Mouse (Mus musculus): ENCODE data around the gene Epb42. TPM values are rescaled to one million over a fixed set of nuclear protein-coding genes. Genes with fewer than 3 reads are reported as not detected.
"Not testable (repeated sequence)": the region's sequence is repeated elsewhere in the genome, so short reads cannot be mapped to it uniquely, and the experiment has no call there.

The Epb42 gene
- polyA plus RNA-seq, 1 experiment from 2014 or later = 12.2 TPM

DNA sequence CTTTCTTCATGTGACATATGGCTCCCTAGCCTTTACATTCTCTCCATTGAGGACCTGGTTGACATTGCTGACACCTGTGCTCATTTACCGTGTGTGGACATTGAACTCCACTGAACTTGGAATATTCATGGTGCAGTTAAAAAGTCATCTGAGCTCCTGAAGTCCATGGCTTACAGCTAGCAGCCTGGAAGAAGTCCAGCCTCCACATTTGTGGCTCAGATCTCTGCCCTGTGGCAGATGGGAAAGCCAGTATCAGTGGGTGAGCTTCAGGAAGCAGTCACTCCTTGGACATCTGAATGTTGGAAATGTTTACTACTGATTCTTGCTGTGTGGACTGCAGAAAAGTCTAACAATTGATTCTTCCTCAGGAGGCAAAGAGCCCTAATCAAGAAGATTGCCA, 29.9 kb downstream of the Epb42 start:
- WGBS = 81% methylated on average over 1 of the region's 1 CpGs
- no peak overlapping the region for H3K4me2 ChIP-seq

DNA sequence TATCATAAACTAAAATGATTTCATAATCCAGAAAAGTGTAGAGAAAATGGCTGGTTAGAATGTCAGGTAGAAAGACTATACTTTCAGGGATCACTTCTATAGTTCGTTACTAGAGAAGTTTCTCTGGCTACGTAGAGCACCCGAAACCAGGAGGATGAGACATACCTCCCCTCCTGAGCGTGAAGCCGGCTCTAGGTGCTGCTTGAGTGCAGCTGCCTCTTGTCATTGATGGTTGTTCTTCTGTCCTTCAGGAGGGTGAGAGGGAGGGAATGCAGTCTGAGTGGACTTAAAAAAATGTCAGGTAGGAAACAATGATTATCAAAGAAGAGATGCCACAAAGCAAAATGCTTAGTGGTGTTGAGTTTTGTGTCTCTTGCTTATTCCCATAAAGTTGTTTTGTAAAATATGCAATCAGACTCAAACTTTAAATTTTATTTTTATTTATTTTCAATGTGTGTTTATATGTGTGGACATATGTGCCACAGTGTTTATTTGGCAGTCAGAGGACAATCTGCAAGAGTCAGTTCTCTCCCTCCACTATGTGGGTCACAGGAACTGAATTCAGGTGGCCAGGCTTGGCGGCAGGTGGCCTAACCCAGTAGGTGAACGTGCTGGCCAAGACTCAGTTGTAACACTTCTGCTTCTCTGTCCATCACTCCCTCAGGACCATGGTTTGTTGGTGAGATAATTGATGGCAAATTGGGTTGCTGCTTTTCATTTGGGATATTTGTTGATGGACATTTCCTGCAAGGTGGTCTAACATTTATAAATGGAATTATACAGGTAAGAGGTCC, 32.7 kb downstream of the Epb42 start:
- H3K36me3 ChIP-seq = no peaks in the 10 kb centered on the region
- WGBS = 84% methylated on average over 7 of the region's 7 CpGs
- no peak overlapping the region for H3K9ac ChIP-seq
- H3K4me3 ChIP-seq (replicated peaks) = no peak overlapping the region
- H3K4me2 ChIP-seq = no peak overlapping the region
- H3K4me1 ChIP-seq = peaks cover 5% of the 10 kb centered on the region
- H3K9me3 ChIP-seq = no peaks in the 10 kb centered on the region
- no peak for ATAC-seq (ENCODE audit: insufficient read depth, low FRiP score, low read depth)
- H3K27me3 ChIP-seq (replicated peaks) = no peaks in the 10 kb centered on the region
- no peak overlapping the region for H3K27ac ChIP-seq

More for the DNA sequence above, 29.9 kb downstream of the Epb42 start:
- H3K4me3 ChIP-seq (replicated peaks) = no peak overlapping the region
- H3K27me3 ChIP-seq (replicated peaks) = no peaks in the 10 kb centered on the region
- no peaks in the 10 kb centered on the region for H3K9me3 ChIP-seq
- H3K36me3 ChIP-seq = no peaks in the 10 kb centered on the region
- no peak overlapping the region for H3K27ac ChIP-seq
- H3K9ac ChIP-seq = no peak overlapping the region
- ATAC-seq (ENCODE audit: insufficient read depth, low FRiP score, low read depth) = no peak
- H3K4me1 ChIP-seq = peaks cover 7% of the 10 kb centered on the region

DNA sequence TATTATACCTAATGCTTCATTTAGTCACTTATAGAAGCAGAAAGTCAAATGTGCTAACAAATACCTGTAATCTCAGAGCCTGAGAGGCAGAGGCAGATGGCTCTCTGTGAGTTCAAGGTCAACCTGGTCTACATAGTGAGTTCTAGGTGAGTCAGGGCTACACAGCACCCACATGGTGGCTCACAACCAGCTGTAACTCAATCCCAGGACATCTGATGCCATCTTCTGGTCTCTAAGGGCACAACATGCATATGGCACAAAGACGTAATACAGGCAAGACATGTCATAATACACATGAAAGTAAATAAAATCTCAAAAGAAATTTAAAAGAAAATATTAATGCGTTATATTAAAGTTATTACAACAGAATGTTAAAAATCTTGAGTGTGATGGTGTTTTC, 33.3 kb downstream of the Epb42 start:
- Histone ChIP-seq H3K9me3 (no peaks in the 10 kb centered on the region), H3K9ac (no peak overlapping the region), H3K36me3 (no peaks in the 10 kb centered on the region), H3K4me1 (no peaks in the 10 kb centered on the region), H3K27me3 (replicated peaks) (no peaks in the 10 kb centered on the region), H3K27ac (no peak overlapping the region), H3K4me2 (no peak overlapping the region), H3K4me3 (replicated peaks) (no peak overlapping the region)
- 68% methylated on average over 2 of the region's 2 CpGs for WGBS
- ATAC-seq (ENCODE audit: insufficient read depth, low FRiP score, low read depth) = no peak

DNA sequence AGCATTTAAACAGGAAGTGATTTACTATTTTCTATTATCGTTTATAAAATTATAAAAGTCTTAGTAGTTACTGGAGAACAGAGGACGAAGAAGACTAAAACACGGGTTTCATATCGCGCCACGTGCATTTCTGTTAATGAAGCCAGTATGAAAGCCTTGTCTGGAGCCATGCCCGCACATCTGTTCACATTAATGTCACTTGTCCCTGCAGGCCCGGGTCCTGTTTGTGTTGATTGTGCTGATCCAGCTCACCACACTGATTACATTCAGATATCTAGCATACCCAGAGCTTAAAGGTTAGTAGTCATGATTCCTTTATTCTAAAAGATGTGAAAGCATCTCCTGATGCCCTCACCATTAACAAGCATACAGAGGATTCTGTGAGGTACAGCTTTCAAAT, 38.0 kb downstream of the Epb42 start:
- ATAC-seq (ENCODE audit: insufficient read depth, low FRiP score, low read depth) = no peak
- Histone ChIP-seq H3K4me3 (replicated peaks) (no peak overlapping the region), H3K36me3 (no peaks in the 10 kb centered on the region), H3K9me3 (no peaks in the 10 kb centered on the region), H3K4me1 (no peaks in the 10 kb centered on the region), H3K9ac (no peak overlapping the region), H3K27ac (no peak overlapping the region), H3K27me3 (replicated peaks) (no peaks in the 10 kb centered on the region), H3K4me2 (no peak overlapping the region)
- 83% methylated on average over 8 of the region's 8 CpGs for WGBS

DNA sequence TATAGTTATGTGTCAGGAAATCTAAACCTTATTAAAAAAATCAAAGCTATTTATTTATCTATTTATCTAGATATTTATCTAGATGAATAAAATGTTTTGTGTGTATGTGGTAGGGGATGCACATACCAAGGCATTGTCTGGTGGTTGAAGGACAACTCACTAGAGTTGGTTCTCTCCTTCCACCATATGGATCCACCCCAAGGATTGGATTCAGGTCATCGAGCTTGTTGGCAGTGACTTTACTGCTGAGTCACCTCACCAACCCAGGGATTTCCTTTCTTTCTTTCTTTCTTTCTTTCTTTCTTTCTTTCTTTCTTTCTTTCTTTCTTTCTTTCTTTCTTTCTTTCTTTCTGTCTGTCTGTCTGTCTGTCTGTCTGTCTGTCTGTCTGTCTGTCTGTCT, 40.3 kb downstream of the Epb42 start:
- not testable (repeated sequence) for H3K9ac ChIP-seq; H3K4me3 ChIP-seq (replicated peaks); H3K4me2 ChIP-seq; H3K27ac ChIP-seq; H3K27me3 ChIP-seq (replicated peaks); H3K36me3 ChIP-seq; H3K9me3 ChIP-seq; ATAC-seq (ENCODE audit: insufficient read depth, low FRiP score, low read depth); H3K4me1 ChIP-seq
- WGBS = 71% methylated on average over 1 of the region's 1 CpGs

DNA sequence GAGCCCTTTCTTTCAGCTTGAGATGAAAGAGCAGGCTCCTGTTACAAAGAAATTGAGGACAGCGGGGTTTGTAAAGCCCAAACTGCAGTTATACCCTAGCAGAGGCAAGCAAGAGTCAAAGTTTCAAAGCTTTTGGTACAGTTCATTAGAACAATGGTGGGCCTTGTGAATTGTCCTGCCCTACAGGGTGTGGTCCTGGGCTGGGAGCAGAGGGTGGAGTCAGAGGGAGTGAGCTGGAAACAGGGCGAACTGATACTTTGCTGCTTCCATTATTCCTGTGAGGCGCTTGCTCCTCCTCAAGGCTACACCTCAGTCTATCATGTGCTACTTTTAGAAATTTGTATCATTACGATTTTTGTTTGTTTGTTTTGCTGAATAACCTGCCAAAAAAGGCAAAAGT, 45.7 kb downstream of the Epb42 start:
- H3K9ac ChIP-seq = no peak overlapping the region
- ATAC-seq (ENCODE audit: insufficient read depth, low FRiP score, low read depth) = no peak
- H3K36me3 ChIP-seq = no peaks in the 10 kb centered on the region
- H3K9me3 ChIP-seq = no peaks in the 10 kb centered on the region
- WGBS = 66% methylated on average over 4 of the region's 4 CpGs
- H3K27ac ChIP-seq = no peak overlapping the region
- H3K4me1 ChIP-seq = no peaks in the 10 kb centered on the region
- no peak overlapping the region for H3K4me2 ChIP-seq
- H3K27me3 ChIP-seq (replicated peaks) = no peaks in the 10 kb centered on the region
- no peak overlapping the region for H3K4me3 ChIP-seq (replicated peaks)

DNA sequence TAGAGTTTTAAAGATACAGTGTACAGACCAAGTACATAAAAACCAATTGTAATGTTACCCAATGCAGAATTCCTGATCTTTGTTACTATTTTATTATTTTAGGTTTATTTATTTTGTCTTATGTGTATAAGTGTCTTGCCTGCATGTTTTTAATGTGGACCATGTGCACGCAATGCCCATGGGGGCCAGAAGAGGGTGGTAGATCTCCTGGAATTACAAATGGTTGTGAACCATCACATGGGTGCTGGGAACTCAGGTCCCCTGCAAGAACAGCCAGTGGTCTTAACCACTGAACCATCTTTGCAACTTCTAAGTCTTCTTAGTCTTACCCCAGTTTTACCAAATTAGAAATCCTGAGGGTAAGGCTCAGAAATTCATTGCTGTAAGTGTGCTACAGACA, 51.6 kb downstream of the Epb42 start:
- Histone ChIP-seq H3K9me3 (no peaks in the 10 kb centered on the region), H3K27ac (no peak overlapping the region), H3K36me3 (no peaks in the 10 kb centered on the region), H3K9ac (no peak overlapping the region), H3K27me3 (replicated peaks) (no peaks in the 10 kb centered on the region), H3K4me3 (replicated peaks) (no peak overlapping the region), H3K4me1 (no peaks in the 10 kb centered on the region), H3K4me2 (no peak overlapping the region)
- no peak for ATAC-seq (ENCODE audit: insufficient read depth, low FRiP score, low read depth)
- WGBS = 95% methylated on average over 1 of the region's 1 CpGs

DNA sequence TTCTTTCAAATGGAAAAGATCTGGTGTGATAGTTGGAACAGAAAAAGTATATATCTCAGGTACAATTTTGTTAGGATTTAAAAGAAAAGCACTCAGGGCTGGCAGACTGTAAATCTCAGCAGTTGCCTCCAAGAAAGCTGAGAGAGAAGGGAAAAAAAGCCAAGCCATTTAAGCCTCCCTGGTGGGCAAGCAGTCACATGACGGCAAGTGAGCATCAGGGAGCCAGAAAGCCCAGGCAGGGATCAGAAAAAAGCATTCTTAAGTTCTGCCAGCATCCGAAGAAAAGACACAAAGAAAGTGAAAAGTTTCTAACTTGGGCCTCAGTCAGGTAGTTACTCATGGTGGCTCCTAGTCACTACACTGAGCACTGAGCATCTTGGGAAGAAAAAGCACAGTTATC, 53.3 kb downstream of the Epb42 start:
- Histone ChIP-seq H3K27me3 (replicated peaks) (no peaks in the 10 kb centered on the region), H3K27ac (no peak overlapping the region), H3K9me3 (no peaks in the 10 kb centered on the region), H3K36me3 (no peaks in the 10 kb centered on the region), H3K9ac (no peak overlapping the region), H3K4me2 (no peak overlapping the region), H3K4me3 (replicated peaks) (no peak overlapping the region), H3K4me1 (no peaks in the 10 kb centered on the region)
- WGBS = 44% methylated on average over 2 of the region's 2 CpGs
- ATAC-seq (ENCODE audit: insufficient read depth, low FRiP score, low read depth) = no peak

DNA sequence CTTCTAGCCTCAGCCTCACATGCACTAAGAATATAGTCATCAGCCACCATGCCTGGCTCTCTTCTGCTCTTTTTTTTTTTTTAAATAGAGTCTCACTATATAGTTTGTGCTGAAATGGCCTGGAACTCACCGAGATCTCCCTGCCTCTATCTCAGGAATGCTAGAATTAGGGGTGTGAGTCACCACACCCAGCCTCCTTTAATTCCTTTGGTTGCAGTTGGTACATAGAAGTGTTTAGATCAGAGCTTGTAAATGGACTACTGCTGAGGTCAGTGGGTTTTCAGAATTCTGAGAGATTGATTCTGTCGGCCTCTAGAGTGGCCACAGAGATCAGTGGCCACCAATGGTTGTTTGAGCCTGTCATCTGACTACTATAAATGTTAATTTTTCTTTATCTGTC, 56.0 kb downstream of the Epb42 start:
- Histone ChIP-seq H3K9ac (no peak overlapping the region), H3K4me1 (no peaks in the 10 kb centered on the region), H3K4me2 (no peak overlapping the region), H3K27me3 (replicated peaks) (no peaks in the 10 kb centered on the region), H3K36me3 (no peaks in the 10 kb centered on the region), H3K27ac (no peak overlapping the region), H3K4me3 (replicated peaks) (no peak overlapping the region), H3K9me3 (no peaks in the 10 kb centered on the region)
- WGBS = 45% methylated on average over 2 of the region's 2 CpGs
- ATAC-seq (ENCODE audit: insufficient read depth, low FRiP score, low read depth) = no peak

DNA sequence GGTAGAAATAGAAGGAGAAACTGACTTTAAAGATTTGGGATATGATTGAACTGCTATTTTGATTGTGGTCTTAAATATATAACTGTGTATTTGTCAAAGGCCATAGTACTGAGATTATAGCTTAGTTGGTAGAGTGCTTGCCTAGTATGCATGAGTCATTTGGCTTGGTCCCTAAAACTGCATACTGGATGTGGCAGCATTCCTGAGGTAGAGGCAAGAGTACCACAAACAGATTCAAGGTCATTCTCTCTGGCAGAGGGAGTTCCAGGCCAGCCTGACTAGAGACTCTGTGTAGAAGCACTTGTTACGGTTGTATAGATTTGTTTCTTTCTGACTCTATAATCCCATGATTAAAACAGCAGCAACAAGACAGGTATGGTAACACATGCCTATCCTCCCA, 57.1 kb downstream of the Epb42 start:
- H3K9ac ChIP-seq = no peak overlapping the region
- ATAC-seq (ENCODE audit: insufficient read depth, low FRiP score, low read depth) = no peak
- no peaks in the 10 kb centered on the region for H3K27me3 ChIP-seq (replicated peaks)
- no peaks in the 10 kb centered on the region for H3K9me3 ChIP-seq
- 76% methylated on average over 1 of the region's 1 CpGs for WGBS
- H3K4me1 ChIP-seq = no peaks in the 10 kb centered on the region
- H3K4me2 ChIP-seq = no peak overlapping the region
- no peak overlapping the region for H3K27ac ChIP-seq
- H3K36me3 ChIP-seq = no peaks in the 10 kb centered on the region
- no peak overlapping the region for H3K4me3 ChIP-seq (replicated peaks)

DNA sequence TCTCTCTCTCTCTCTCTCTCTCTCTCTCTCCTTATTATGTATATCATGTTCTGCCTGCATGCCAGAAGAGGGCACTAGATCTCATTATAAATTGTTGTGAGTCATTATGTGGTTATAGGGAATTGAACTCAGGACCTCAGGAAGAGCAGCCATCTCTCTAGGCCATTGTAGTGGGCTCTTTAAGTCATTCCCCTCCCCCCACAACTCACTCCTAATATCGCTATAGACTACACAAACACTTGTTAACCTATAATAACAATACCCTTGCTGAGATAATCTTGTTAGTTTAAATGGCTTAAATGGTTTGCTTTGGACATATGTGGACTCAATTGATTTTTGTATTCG, 58.2 kb downstream of the Epb42 start:
- H3K27ac ChIP-seq = no peak overlapping the region
- H3K4me3 ChIP-seq (replicated peaks) = no peak overlapping the region
- H3K9me3 ChIP-seq = no peaks in the 10 kb centered on the region
- no peaks in the 10 kb centered on the region for H3K36me3 ChIP-seq
- H3K4me1 ChIP-seq = no peaks in the 10 kb centered on the region
- no peak overlapping the region for H3K9ac ChIP-seq
- 49% methylated on average over 2 of the region's 2 CpGs for WGBS
- H3K4me2 ChIP-seq = no peak overlapping the region
- no peaks in the 10 kb centered on the region for H3K27me3 ChIP-seq (replicated peaks)
- ATAC-seq (ENCODE audit: insufficient read depth, low FRiP score, low read depth) = no peak

DNA sequence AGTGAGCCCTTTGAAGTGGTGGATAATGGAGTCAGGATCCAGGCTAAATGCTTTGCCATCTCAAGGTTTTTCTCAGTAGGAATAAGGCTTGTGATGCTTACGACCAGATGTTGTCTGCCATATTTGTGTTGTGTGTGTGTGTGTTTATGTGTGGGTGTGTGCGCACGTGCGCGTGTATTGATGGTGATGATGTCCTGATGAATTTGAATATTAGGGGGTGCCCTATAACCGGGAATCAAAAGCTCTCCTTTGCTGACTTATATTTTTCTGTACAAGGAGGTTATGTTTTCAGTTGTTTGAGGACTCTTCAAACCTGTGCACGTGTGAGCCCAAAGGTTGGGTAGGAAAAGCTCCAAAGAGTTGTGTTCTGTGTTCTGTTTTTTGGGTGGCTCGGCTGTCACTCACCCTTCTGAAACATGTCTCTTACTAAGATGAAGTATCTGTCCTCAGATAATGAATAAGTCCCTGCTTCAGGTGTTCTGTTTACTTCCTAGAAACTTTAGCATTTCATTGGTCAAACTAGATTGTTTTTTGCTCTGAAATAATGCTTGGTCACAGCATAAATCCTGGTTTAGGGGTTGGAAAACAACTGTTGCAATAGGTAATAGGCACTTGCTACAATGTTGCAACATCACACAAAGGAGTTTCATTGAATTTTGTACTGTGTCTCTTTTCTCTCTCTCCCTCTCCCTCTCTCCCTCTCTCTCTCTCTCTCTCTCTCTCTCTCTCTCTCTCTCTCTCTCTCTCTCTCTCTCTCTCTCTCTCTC, 58.8 kb downstream of the Epb42 start:
- no peaks in the 10 kb centered on the region for H3K9me3 ChIP-seq
- H3K4me3 ChIP-seq (replicated peaks) = peak overlapping the region; percentile 74
- 80% methylated on average over 8 of the region's 8 CpGs for WGBS
- H3K4me1 ChIP-seq = no peaks in the 10 kb centered on the region
- no peak for ATAC-seq (ENCODE audit: insufficient read depth, low FRiP score, low read depth)
- no peaks in the 10 kb centered on the region for H3K27me3 ChIP-seq (replicated peaks)
- no peaks in the 10 kb centered on the region for H3K36me3 ChIP-seq
- H3K27ac ChIP-seq = 0 out of 2 replicates have a peak overlapping the region, but pooled peaks have one; percentile 79
- no peak overlapping the region for H3K9ac ChIP-seq
- peak overlapping the region; percentile 96 for H3K4me2 ChIP-seq
